Mouse (Mus musculus): ENCODE measurements around the gene Sh3rf1. TPM values are rescaled to one million over a fixed set of nuclear protein-coding genes. Genes with fewer than 3 reads are reported as not detected.

Sh3rf1 gene
- polyA plus RNA-seq, 1 experiment from 2014 or later: 15.5 TPM

- 0 out of 2 replicates have a peak overlapping the region, but pooled peaks have one; percentile 12 for H3K4me2 ChIP-seq (replicated peaks; ENCODE audit: low read depth, low read length)
- H3K27me3 ChIP-seq (ENCODE audit: control insufficient read depth, insufficient read depth, low read length): no peaks in the 10 kb centered on the region
- H3K9me3 ChIP-seq (ENCODE audit: control insufficient read depth, low read depth, low read length): no peaks in the 10 kb centered on the region
- H3K4me3 ChIP-seq (ENCODE audit: low read depth, low read length): no peak overlapping the region
- ATAC-seq (ENCODE audit: insufficient number of reproducible peaks, insufficient read depth, low FRiP score, low read depth): no peak
- H3K27ac ChIP-seq (ENCODE audit: low read length): no peak overlapping the region
- peaks cover 20% of the 10 kb centered on the region for H3K4me1 ChIP-seq (ENCODE audit: control insufficient read depth, insufficient read depth, low read length)
- H3K9ac ChIP-seq (replicated peaks; ENCODE audit: low read depth, low read length): no peak overlapping the region
- peaks cover 5% of the 10 kb centered on the region; the same call in 1 of the 2 replicates for H3K36me3 ChIP-seq (ENCODE audit: control insufficient read depth, insufficient read depth, low read length)
- 68% methylated on average over 8 of the region's 8 CpGs for WGBS
Measured at GRCm38 (mm10) chr8:61228678-61229077, 5.0 kb downstream of the Sh3rf1 start.

GRCm38 (mm10) chr8:61229511-61230195, 6.0 kb downstream of the Sh3rf1 start:
- H3K4me1 ChIP-seq (ENCODE audit: control insufficient read depth, insufficient read depth, low read length): peaks cover 20% of the 10 kb centered on the region
- no peaks in the 10 kb centered on the region for H3K27me3 ChIP-seq (ENCODE audit: control insufficient read depth, insufficient read depth, low read length)
- no peak overlapping the region for H3K9ac ChIP-seq (replicated peaks; ENCODE audit: low read depth, low read length)
- H3K9me3 ChIP-seq (ENCODE audit: control insufficient read depth, low read depth, low read length): no peaks in the 10 kb centered on the region
- no peak overlapping the region for H3K4me3 ChIP-seq (ENCODE audit: low read depth, low read length)
- 59% methylated on average over 12 of the region's 12 CpGs for WGBS
- H3K4me2 ChIP-seq (replicated peaks; ENCODE audit: low read depth, low read length): no peak overlapping the region
- ATAC-seq (ENCODE audit: insufficient number of reproducible peaks, insufficient read depth, low FRiP score, low read depth): no peak
- H3K36me3 ChIP-seq (ENCODE audit: control insufficient read depth, insufficient read depth, low read length): peaks cover 5% of the 10 kb centered on the region; the same call in 1 of the 2 replicates
- H3K27ac ChIP-seq (ENCODE audit: low read length): no peak overlapping the region

GRCm38 (mm10) chr8:61230881-61231755, 7.4 kb downstream of the Sh3rf1 start:
- Histone ChIP-seq H3K27me3 (ENCODE audit: control insufficient read depth, insufficient read depth, low read length) (no peaks in the 10 kb centered on the region), H3K4me2 (replicated peaks; ENCODE audit: low read depth, low read length) (no peak overlapping the region), H3K27ac (ENCODE audit: low read length) (no peak overlapping the region), H3K36me3 (ENCODE audit: control insufficient read depth, insufficient read depth, low read length) (peaks cover 5% of the 10 kb centered on the region; the same call in 1 of the 2 replicates), H3K4me1 (ENCODE audit: control insufficient read depth, insufficient read depth, low read length) (peaks cover 18% of the 10 kb centered on the region), H3K9me3 (ENCODE audit: control insufficient read depth, low read depth, low read length) (no peaks in the 10 kb centered on the region), H3K9ac (replicated peaks; ENCODE audit: low read depth, low read length) (no peak overlapping the region), H3K4me3 (ENCODE audit: low read depth, low read length) (no peak overlapping the region)
- no peak for ATAC-seq (ENCODE audit: insufficient number of reproducible peaks, insufficient read depth, low FRiP score, low read depth)
- WGBS: 91% methylated on average over 11 of the region's 11 CpGs

- Histone ChIP-seq H3K27me3 (ENCODE audit: control insufficient read depth, insufficient read depth, low read length) (no peaks in the 10 kb centered on the region), H3K36me3 (ENCODE audit: control insufficient read depth, insufficient read depth, low read length) (peaks cover 2% of the 10 kb centered on the region; the same call in 1 of the 2 replicates), H3K9ac (replicated peaks; ENCODE audit: low read depth, low read length) (no peak overlapping the region), H3K9me3 (ENCODE audit: control insufficient read depth, low read depth, low read length) (no peaks in the 10 kb centered on the region), H3K4me2 (replicated peaks; ENCODE audit: low read depth, low read length) (no peak overlapping the region), H3K4me1 (ENCODE audit: control insufficient read depth, insufficient read depth, low read length) (peaks cover 5% of the 10 kb centered on the region; the same call in 1 of the 2 replicates), H3K4me3 (ENCODE audit: low read depth, low read length) (no peak overlapping the region), H3K27ac (ENCODE audit: low read length) (no peak overlapping the region; the same call in 1 of the 2 replicates)
- 77% methylated on average over 5 of the region's 5 CpGs for WGBS
- ATAC-seq (ENCODE audit: insufficient number of reproducible peaks, insufficient read depth, low FRiP score, low read depth): no peak
Measured at GRCm38 (mm10) chr8:61235499-61235898, 11.8 kb downstream of the Sh3rf1 start.

GRCm38 (mm10) chr8:61236506-61237268, 13.0 kb downstream of the Sh3rf1 start:
- H3K36me3 ChIP-seq (ENCODE audit: control insufficient read depth, insufficient read depth, low read length): no peaks in the 10 kb centered on the region; the same call in 1 of the 2 replicates
- H3K27ac ChIP-seq (ENCODE audit: low read length): no peak overlapping the region
- peaks cover 5% of the 10 kb centered on the region; the same call in 1 of the 2 replicates for H3K4me1 ChIP-seq (ENCODE audit: control insufficient read depth, insufficient read depth, low read length)
- no peak overlapping the region for H3K9ac ChIP-seq (replicated peaks; ENCODE audit: low read depth, low read length)
- H3K4me2 ChIP-seq (replicated peaks; ENCODE audit: low read depth, low read length): no peak overlapping the region
- H3K4me3 ChIP-seq (ENCODE audit: low read depth, low read length): no peak overlapping the region
- WGBS: 39% methylated on average over 9 of the region's 9 CpGs
- no peaks in the 10 kb centered on the region for H3K9me3 ChIP-seq (ENCODE audit: control insufficient read depth, low read depth, low read length)
- ATAC-seq (ENCODE audit: insufficient number of reproducible peaks, insufficient read depth, low FRiP score, low read depth): no peak
- H3K27me3 ChIP-seq (ENCODE audit: control insufficient read depth, insufficient read depth, low read length): no peaks in the 10 kb centered on the region

- H3K9ac ChIP-seq (replicated peaks; ENCODE audit: low read depth, low read length): no peak overlapping the region
- H3K27ac ChIP-seq (ENCODE audit: low read length): no peak overlapping the region
- no peak overlapping the region for H3K4me2 ChIP-seq (replicated peaks; ENCODE audit: low read depth, low read length)
- no peak for ATAC-seq (ENCODE audit: insufficient number of reproducible peaks, insufficient read depth, low FRiP score, low read depth)
- peaks cover 5% of the 10 kb centered on the region; the same call in 1 of the 2 replicates for H3K4me1 ChIP-seq (ENCODE audit: control insufficient read depth, insufficient read depth, low read length)
- no peaks in the 10 kb centered on the region for H3K27me3 ChIP-seq (ENCODE audit: control insufficient read depth, insufficient read depth, low read length)
- no peak overlapping the region for H3K4me3 ChIP-seq (ENCODE audit: low read depth, low read length)
- WGBS: 38% methylated on average over 3 of the region's 3 CpGs
- H3K9me3 ChIP-seq (ENCODE audit: control insufficient read depth, low read depth, low read length): no peaks in the 10 kb centered on the region; the same call in 1 of the 2 replicates
- H3K36me3 ChIP-seq (ENCODE audit: control insufficient read depth, insufficient read depth, low read length): no peaks in the 10 kb centered on the region
Measured at GRCm38 (mm10) chr8:61239576-61239975, 15.9 kb downstream of the Sh3rf1 start.

GRCm38 (mm10) chr8:61241229-61241628, 17.6 kb downstream of the Sh3rf1 start:
- no peaks in the 10 kb centered on the region for H3K36me3 ChIP-seq (ENCODE audit: control insufficient read depth, insufficient read depth, low read length)
- WGBS: 55% methylated on average over 8 of the region's 8 CpGs
- no peak for ATAC-seq (ENCODE audit: insufficient number of reproducible peaks, insufficient read depth, low FRiP score, low read depth)
- H3K27me3 ChIP-seq (ENCODE audit: control insufficient read depth, insufficient read depth, low read length): no peaks in the 10 kb centered on the region
- H3K9me3 ChIP-seq (ENCODE audit: control insufficient read depth, low read depth, low read length): no peaks in the 10 kb centered on the region; the same call in 1 of the 2 replicates
- no peaks in the 10 kb centered on the region; the same call in 1 of the 2 replicates for H3K4me1 ChIP-seq (ENCODE audit: control insufficient read depth, insufficient read depth, low read length)
- no peak overlapping the region for H3K4me2 ChIP-seq (replicated peaks; ENCODE audit: low read depth, low read length)
- H3K4me3 ChIP-seq (ENCODE audit: low read depth, low read length): no peak overlapping the region
- H3K9ac ChIP-seq (replicated peaks; ENCODE audit: low read depth, low read length): no peak overlapping the region
- no peak overlapping the region for H3K27ac ChIP-seq (ENCODE audit: low read length)

GRCm38 (mm10) chr8:61242896-61243295, 19.2 kb downstream of the Sh3rf1 start:
- WGBS: 96% methylated on average over 19 of the region's 19 CpGs
- Histone ChIP-seq H3K27ac (ENCODE audit: low read length) (no peak overlapping the region), H3K4me2 (replicated peaks; ENCODE audit: low read depth, low read length) (no peak overlapping the region), H3K4me3 (ENCODE audit: low read depth, low read length) (no peak overlapping the region), H3K9ac (replicated peaks; ENCODE audit: low read depth, low read length) (no peak overlapping the region), H3K36me3 (ENCODE audit: control insufficient read depth, insufficient read depth, low read length) (no peaks in the 10 kb centered on the region), H3K9me3 (ENCODE audit: control insufficient read depth, low read depth, low read length) (no peaks in the 10 kb centered on the region; the same call in 1 of the 2 replicates), H3K27me3 (ENCODE audit: control insufficient read depth, insufficient read depth, low read length) (no peaks in the 10 kb centered on the region), H3K4me1 (ENCODE audit: control insufficient read depth, insufficient read depth, low read length) (0 out of 2 replicates have a peak, but pooled peaks cover 3% of the 10 kb centered on the region)
- ATAC-seq (ENCODE audit: insufficient number of reproducible peaks, insufficient read depth, low FRiP score, low read depth): no peak
